Mouse (Mus musculus) regulatory T cell (primary cell): ENCODE data around the gene Gltp.

Experiments used
- in situ Hi-C: fragments of 300-600 bp; cut with MboI, MseI; formaldehyde crosslinking; loops from one replicate; pipeline ENCODE4 v1.15.1; 2025; ENCODE audit warnings: high pct_unique_total_duplicates

Gene Gltp

GRCm38 (mm10) chr5:114702403-114703392 lies 11.9 kb upstream of the Gltp start:
- in situ Hi-C loops: no loop called here

- in situ Hi-C loops: no loop called here
Observed at GRCm38 (mm10) chr5:114699015-114699414, 8.2 kb upstream of the Gltp start.

DNA sequence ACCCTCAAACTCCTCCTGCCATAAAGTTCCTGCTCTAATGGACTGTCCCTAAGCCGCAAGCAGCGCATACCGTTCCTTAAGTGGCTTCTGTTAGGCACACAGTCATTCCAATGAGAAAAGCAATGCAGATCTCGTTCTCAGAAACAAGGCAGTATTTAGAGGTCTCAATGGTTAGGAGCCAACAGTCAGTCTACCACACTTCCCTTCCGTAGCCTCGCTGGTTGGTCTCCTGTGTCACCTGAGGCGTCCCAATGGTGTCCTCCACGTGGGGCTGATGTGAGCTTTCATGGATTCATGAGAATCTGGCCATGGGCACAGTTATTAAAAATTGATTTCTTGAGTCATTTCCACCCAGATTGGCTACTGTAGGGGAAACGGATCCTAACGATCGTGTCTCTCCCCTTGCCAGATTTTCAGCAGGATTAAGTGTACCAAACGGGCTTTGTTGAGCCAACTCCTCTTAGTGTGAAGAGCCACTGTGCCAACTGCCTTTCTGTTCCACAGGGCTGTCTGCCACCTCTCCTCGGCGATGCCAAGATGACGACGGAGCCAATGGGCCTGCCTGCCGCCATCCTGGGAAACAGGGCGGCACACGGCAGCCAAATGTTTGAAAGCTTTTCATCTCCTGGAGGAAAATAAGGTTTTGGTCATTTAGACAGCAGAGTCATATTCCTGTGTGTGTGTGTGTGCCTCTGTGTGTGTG lies 7.4 kb upstream of the Gltp start:
- in situ Hi-C loops: no loop called here

- in situ Hi-C loops: no loop called here
Observed at GRCm38 (mm10) chr5:114696939-114697338, 6.2 kb upstream of the Gltp start.

GRCm38 (mm10) chr5:114695775-114696174 lies 5.0 kb upstream of the Gltp start:
- in situ Hi-C loops: no loop called here

- in situ Hi-C loops: no loop called here
Observed at GRCm38 (mm10) chr5:114689700-114690366, 951 bp downstream of the Gltp start.

- in situ Hi-C loops: no loop called here
Observed at GRCm38 (mm10) chr5:114688703-114689102, 2.1 kb downstream of the Gltp start.

DNA sequence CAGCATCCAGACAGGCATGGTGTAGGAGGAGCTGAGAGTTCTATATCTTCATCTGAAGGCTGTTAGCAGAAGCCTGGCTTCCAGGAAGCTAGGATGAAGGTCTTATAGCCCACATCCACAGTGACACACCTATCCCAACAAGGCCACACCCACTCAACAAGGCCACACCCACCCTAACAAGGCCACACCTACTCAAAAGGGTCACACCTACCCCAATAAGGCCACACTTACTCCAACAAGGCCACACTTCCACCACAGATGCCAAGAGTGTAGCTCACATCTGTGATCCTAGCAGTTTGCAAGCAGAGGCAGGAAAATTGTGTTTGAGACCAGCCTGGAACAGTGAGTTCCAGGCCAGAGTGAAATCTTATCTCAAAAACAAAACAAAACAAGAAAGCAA lies 2.9 kb downstream of the Gltp start:
- in situ Hi-C loops: no loop called here

- in situ Hi-C loops: no loop called here
Observed at GRCm38 (mm10) chr5:114686726-114687210, 4.0 kb downstream of the Gltp start.

DNA sequence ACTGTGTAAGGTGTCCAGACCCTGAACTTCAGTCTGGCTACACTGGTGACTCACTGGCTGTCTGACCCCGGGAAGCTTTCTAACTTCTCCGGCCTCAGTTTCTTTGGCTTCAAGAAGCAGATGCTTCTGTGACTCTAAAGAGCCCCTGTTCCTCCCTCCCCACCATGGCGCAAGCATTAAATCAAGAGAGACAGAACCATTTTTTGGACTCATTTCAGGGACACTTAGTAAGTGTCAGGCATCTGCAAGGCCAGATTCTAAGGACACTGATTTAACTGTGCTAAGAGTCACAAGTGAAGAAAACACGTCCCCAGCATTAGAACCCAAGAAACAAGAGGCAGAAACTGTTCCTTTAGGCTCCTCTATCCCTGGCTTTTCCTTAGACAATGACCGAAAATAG lies 4.8 kb downstream of the Gltp start:
- in situ Hi-C loops: no loop called here

DNA sequence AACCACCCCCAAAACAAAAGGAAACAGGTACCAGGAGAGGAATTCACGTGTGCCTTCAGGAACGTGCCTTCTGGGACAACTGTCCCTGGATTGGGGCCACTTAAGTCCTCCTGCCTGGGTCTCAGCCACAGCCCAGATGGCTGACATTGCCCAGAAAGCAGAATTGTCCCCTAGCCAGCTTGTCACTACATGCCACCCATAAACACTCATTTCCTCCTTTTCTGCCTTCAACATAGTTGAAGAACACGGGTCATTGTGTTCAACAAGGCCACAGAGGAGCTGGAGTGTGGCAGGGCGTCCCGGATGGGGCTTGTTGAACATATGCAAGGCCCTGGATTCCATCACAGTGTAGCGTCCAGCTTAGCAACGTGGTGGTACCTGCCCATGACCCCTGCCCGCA lies 9.1 kb downstream of the Gltp start:
- in situ Hi-C loops: no loop called here

DNA sequence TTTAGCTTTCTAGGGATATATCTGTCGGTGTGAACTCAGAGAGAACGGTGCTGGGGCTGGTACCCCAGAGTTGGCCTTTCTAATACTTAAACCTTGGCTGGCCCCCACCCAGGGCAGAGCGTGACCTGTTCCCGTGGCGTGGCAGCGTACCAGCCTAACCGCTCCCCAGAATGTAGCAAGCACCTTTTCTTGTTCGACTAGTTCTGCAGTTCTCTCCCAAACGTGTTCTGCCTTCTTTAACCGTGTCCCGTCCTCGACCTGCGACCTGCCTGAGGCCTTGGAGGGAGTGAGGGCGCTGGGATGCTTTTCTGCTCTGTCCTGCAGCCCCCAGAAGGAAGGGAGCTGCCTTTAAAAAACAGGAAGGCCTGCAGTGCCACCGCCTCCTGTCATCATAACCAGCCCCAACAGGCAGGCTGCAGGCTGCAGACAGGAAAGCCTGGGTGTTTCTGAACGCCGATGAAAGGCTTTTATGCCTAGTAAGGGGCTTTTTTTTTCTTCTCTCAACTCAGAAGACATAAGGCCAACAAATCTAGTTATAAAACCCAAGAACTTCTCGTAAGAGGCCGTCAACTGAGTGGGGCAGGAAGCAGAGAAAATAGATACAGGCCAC lies 10.0 kb downstream of the Gltp start:
- in situ Hi-C loops: no loop called here

- in situ Hi-C loops: no loop called here
Observed at GRCm38 (mm10) chr5:114679841-114680591, 10.8 kb downstream of the Gltp start.

DNA sequence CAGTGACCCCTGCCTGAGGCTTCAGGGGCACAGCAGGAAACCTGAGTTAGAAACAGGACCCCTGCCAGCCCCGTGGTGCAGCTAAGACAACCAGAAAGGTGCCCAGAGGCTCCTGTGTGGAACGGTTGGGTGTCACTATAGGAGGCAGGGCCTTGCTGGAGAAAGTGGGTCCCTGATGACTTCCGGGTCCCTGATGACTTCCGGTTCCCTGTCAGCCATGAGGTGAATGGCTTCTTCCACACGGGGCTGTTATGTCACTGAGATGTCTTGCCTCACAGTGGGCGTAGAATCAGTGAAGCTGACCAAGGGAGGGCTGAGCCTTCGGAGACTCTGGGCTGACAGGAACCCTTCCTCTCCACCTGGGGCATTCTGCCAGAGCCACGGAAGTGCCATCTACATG lies 16.2 kb downstream of the Gltp start:
- in situ Hi-C loops: no loop called here

DNA sequence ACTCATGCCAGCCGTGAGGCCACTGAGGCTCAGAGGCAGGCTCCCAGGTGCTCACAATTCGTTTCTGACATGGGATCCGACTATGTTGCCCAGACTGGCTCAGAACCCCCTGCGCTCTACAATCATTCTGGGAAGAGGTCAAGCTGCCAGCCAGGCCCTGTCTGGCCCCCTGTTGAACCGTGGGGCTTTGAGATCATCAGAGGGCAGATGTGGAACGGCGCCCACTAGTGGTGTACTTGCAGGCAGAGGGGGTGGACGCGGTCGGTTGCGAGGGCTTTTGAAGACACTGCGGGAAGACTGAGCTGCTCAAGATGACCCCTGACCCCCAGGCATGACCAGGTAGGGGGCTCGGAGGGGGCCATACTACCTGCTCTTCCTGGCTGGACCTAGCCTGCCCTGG lies 17.7 kb downstream of the Gltp start:
- in situ Hi-C loops: no loop called here

- in situ Hi-C loops: no loop called here
Observed at GRCm38 (mm10) chr5:114669014-114669413, 21.8 kb downstream of the Gltp start.

- in situ Hi-C loops: no loop called here
Observed at GRCm38 (mm10) chr5:114667228-114667856, 23.4 kb downstream of the Gltp start.

DNA sequence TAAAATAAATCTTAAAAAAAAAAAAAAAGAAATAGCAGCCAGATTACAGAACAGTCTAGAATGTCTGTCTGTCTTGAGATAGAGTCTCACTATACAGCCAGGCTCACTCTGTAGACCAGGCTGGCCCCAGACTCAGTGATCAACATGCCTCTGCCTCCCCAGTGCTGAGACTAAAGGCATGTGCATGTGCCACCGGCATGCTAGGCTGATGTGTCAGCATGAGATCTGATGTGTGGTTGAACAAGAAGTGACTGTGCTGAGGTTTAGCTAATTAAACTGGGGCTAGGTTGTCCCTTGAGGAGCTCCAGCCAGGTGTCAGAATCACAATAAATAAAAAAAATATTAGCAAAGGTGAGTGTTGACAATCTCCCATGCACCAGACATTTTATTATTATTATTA lies 24.1 kb downstream of the Gltp start:
- in situ Hi-C loops: no loop called here

DNA sequence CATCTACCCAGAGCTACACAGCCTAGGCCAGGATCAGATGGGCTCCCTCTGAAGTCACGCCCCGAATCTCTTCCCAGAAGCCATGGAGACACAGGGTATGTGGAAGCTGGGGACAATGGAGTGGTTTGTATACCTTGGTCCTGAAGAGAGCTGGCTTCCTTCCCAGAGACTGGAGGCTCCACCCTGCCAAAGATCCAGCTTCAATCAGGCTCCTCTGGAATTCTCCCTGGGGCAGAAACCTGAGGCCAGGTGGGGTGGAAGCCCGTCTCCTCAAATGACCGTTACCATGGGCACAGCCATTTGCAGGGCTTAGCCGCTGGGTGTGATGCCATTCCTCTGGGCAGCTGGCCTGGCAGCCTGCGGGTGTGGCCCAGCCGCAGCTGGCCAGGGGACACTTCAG lies 26.0 kb downstream of the Gltp start:
- in situ Hi-C loops: no loop called here

GRCm38 (mm10) chr5:114664139-114664538 lies 26.6 kb downstream of the Gltp start:
- in situ Hi-C loops: no loop called here
